Mouse (Mus musculus) liver, embryonic 14 days (tissue): ENCODE data around the gene Gbp5. TPM values are rescaled to one million over a fixed set of nuclear protein-coding genes. Genes with fewer than 3 reads are reported as not detected.

Experiments used
- polyA plus RNA-seq: library from polyadenylated mRNA; depleted of rRNA; stranded (reverse); fragments of >200 nt; gene quantifications from 2 replicates; pipeline ENCODE4 v1.2.3, GENCODE M21; 2012; rRNA removed

The Gbp5 gene
- 0.22 and 0.26 TPM in 2 replicates for polyA plus RNA-seq

GRCm38 (mm10) chr3:142493536-142494061, at the start of gene Gbp5:
Gene Gbp5, plus strand, starts transcription at chr3:142493978.

GRCm38 (mm10) chr3:142530087-142530953, 36.5 kb downstream of the Gbp5 start, which contains the start of gene Gbp7:
Gene Gbp7, plus strand, starts transcription at chr3:142530342.

GRCm38 (mm10) chr3:142559632-142560228, 66.0 kb downstream of the Gbp5 start, which contains the start of gene Gbp3:
Gene Gbp3, plus strand, starts transcription at chr3:142560026.

Other genes starting within 250 kb of the Gbp5 start
- 7.6 and 8.5 TPM in 2 replicates for gene Pdlim5, start 98.3 kb upstream of the Gbp5 start, polyA plus RNA-seq
- 1.0 and 1.4 TPM in 2 replicates for gene Gbp7, start 36.4 kb downstream of the Gbp5 start, polyA plus RNA-seq
- gene Gbp3, start 66.0 kb downstream of the Gbp5 start, polyA plus RNA-seq, result 1.3 and 1.9 TPM in 2 replicates
- gene Gbp2b, start 100.9 kb downstream of the Gbp5 start, polyA plus RNA-seq, result 0.01 and 0.02 TPM in 2 replicates
- gene Gbp2, start 126.6 kb downstream of the Gbp5 start, polyA plus RNA-seq, result 1.4 and 1.5 TPM in 2 replicates
- gene Kyat3, start 207.1 kb downstream of the Gbp5 start, polyA plus RNA-seq, result 5.4 and 6.6 TPM in 2 replicates